Mouse (Mus musculus) embryonic facial prominence, embryonic 10.5 days (tissue): ENCODE data around the gene Ocel1. TPM values are rescaled to one million over a fixed set of nuclear protein-coding genes. Genes with fewer than 3 reads are reported as not detected.
"Not testable (repeated sequence)": the region's sequence is repeated elsewhere in the genome, so short reads cannot be mapped to it uniquely, and the experiment has no call there.

ENCODE experiments used
- DNase-seq: peaks from one replicate; pipeline ENCODE4 v3.0.0-alpha.2; 2017; ENCODE audit warnings: low spot score
- H3K27ac ChIP-seq: fragments of 300-500 bp; sonication (generic); replicated peaks from 2 replicates; pipeline ENCODE4 v1.5.1; 2016; ENCODE audit warnings: mild to moderate bottlenecking
- H3K27me3 ChIP-seq: fragments of 300-500 bp; sonication (generic); replicated peaks from 2 replicates; pipeline ENCODE4 v1.6.1; 2016; ENCODE audit warnings: low read depth, mild to moderate bottlenecking; ENCODE audit not compliant: poor library complexity, severe bottlenecking
- H3K36me3 ChIP-seq: fragments of 300-500 bp; sonication (generic); replicated peaks from 2 replicates; pipeline ENCODE4 v1.6.1; 2016; ENCODE audit warnings: mild to moderate bottlenecking, moderate library complexity
- H3K4me1 ChIP-seq: fragments of 300-500 bp; sonication (generic); 2 replicates; pipeline ENCODE4 v1.6.1; 2016
- H3K4me3 ChIP-seq: fragments of 300-500 bp; sonication (generic); 2 replicates; pipeline ENCODE4 v1.5.1; 2016; ENCODE audit warnings: mild to moderate bottlenecking, moderate library complexity
- H3K9me3 ChIP-seq: fragments of 300-500 bp; sonication (generic); 2 replicates; pipeline ENCODE4 v1.6.1; 2016; ENCODE audit warnings: mild to moderate bottlenecking
- WGBS: fragments of 180-500 bp; shearing (Covaris S2); methylation state at CpG from one replicate; pipeline ENCODE4 v1.1.7; 2016; 5-methylcytosine and 5-hydroxymethylcytosine counted together
- polyA plus RNA-seq: library from polyadenylated mRNA; unstranded; fragments of >200 nt; fragmentation: Nextera tagmentation; extraction: Ambion mirVana; gene quantifications from 2 replicates; pipeline ENCODE4 v1.2.1, GENCODE M21; 2016

Ocel1 gene
- polyA plus RNA-seq, result 4.0 and 5.0 TPM in 2 replicates

DNA sequence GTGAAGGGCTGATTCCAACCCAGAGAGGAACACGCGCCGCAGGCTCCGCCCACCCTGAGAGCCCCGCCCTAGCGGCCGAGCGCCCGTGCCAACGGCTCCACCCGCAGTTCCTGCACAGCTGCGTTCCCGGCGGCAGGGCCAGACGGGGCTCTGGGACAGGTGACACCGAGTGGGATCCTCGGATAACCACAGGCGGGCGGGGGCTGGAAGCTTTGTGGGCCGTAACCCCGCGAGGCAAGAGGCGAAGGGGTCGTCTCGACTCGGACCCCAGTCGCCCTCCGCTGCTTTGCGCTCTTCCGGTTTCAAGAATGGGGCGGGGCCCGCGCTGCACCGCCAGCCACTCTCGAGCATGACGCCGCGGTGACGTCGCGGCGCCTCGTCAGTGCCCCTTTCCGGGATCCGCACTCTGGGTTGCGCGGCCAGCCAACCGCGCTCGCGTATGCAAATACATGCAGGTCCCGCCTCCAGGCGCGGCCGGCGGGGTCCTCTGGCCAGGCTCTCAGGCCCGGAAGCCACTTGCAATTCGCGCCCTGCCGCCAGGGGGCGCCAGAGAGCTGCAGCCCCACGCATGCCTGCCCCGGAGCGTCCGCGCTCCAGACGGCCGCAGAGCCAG lies at the start of gene Ocel1:
Gene Ocel1, plus strand, starts transcription at position 63 of the 613 bp plus-strand sequence.
- WGBS, result under 1% methylated on average over 68 of the region's 68 CpGs
- Histone ChIP-seq H3K4me3 (peak within 1 kb of the TSS; percentile 75), H3K27ac (peak within 1 kb of the TSS; percentile 81), H3K9me3 (no peaks in the 10 kb centered on the region), H3K4me1 (peaks cover 43% of the 10 kb centered on the region), H3K36me3 (peaks cover 54% of the 10 kb centered on the region), H3K27me3 (peaks cover 3% of the 10 kb centered on the region; the same call in 1 of the 2 replicates)
- peak; percentile 98 for DNase-seq

GRCm38 (mm10) chr8:71322939-71323338 lies 48.2 kb upstream of the Ocel1 start:
- Histone ChIP-seq H3K4me3 (no peak overlapping the region), H3K27ac (no peak overlapping the region), H3K27me3 (no peaks in the 10 kb centered on the region), H3K4me1 (no peaks in the 10 kb centered on the region), H3K9me3 (no peaks in the 10 kb centered on the region), H3K36me3 (peaks cover 78% of the 10 kb centered on the region)
- WGBS, result 77% methylated on average over 3 of the region's 3 CpGs
- DNase-seq, result no peak

GRCm38 (mm10) chr8:71324848-71325247 lies 46.2 kb upstream of the Ocel1 start:
- peaks cover 90% of the 10 kb centered on the region for H3K36me3 ChIP-seq
- H3K4me1 ChIP-seq, result no peaks in the 10 kb centered on the region

DNA sequence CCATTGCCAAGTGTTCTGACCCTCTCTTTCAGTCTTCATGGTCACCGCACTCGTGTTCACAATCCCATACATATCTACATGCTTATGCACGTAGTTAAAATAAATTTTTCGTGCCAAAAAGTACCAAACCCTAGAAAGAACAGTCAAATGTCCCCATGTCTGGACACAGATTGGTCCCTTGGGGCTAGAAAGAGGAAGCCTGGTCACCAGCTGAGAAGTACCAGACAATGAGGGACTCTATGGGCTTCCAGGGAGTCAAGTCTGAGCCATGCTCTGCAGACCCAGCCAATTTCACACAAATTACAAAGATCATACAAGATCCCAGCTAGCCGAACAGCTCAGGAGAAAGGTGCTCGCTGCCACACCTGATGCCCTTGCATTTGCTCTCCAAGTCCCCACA lies 33.3 kb upstream of the Ocel1 start:
- DNase-seq, H3K4me1 ChIP-seq, H3K4me3 ChIP-seq, H3K27me3 ChIP-seq, H3K9me3 ChIP-seq, H3K27ac ChIP-seq: not testable (repeated sequence)
- WGBS, result 93% methylated on average over 6 of the region's 6 CpGs
- H3K36me3 ChIP-seq, result peaks cover 70% of the 10 kb centered on the region

More at GRCm38 (mm10) chr8:71324848-71325247, 46.2 kb upstream of the Ocel1 start:
- no peaks in the 10 kb centered on the region for H3K9me3 ChIP-seq
- no peak overlapping the region for H3K4me3 ChIP-seq
- H3K27ac ChIP-seq, result no peak overlapping the region
- no peak for DNase-seq
- WGBS, result 94% methylated on average over 1 of the region's 1 CpGs
- H3K27me3 ChIP-seq, result no peaks in the 10 kb centered on the region

- DNase-seq, result peak; percentile 47
- Histone ChIP-seq H3K4me3 (no peak overlapping the region), H3K27me3 (no peaks in the 10 kb centered on the region), H3K36me3 (peaks cover 79% of the 10 kb centered on the region), H3K4me1 (no peaks in the 10 kb centered on the region), H3K27ac (no peak overlapping the region), H3K9me3 (no peaks in the 10 kb centered on the region)
- 71% methylated on average over 5 of the region's 5 CpGs for WGBS
These were observed 30.5 kb upstream of the Ocel1 start for GRCm38 (mm10) chr8:71340625-71341024.

DNA sequence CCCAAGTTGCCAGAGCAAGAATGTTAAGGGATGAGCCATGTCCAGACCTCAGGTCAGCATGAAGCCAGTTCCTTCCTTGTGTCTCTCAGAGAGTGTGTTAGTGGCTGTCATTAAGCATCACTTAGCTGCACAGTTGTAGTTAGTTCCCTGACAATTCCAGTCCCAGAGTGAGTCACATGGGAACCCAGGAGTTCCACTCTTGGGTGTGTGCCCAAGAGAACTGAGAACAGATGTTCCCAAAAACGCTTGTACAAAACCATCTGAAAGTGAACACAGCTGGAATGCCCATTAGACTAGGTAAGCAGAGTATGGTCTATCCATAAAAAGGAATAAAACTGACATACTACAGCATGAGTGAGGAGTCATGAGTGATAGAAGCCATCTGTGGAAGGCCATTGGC lies 24.5 kb upstream of the Ocel1 start:
- 80% methylated on average over 1 of the region's 1 CpGs for WGBS
- no peaks in the 10 kb centered on the region for H3K27me3 ChIP-seq
- no peak overlapping the region for H3K4me3 ChIP-seq
- no peaks in the 10 kb centered on the region for H3K4me1 ChIP-seq
- DNase-seq, result no peak
- H3K36me3 ChIP-seq, result peaks cover 93% of the 10 kb centered on the region
- no peak overlapping the region for H3K27ac ChIP-seq
- no peaks in the 10 kb centered on the region for H3K9me3 ChIP-seq

- H3K36me3 ChIP-seq, result peaks cover 100% of the 10 kb centered on the region
- no peak overlapping the region for H3K4me3 ChIP-seq
- H3K27ac ChIP-seq, result no peak overlapping the region
- no peaks in the 10 kb centered on the region for H3K9me3 ChIP-seq
- no peak for DNase-seq
- WGBS, result 77% methylated on average over 3 of the region's 3 CpGs
- no peaks in the 10 kb centered on the region for H3K4me1 ChIP-seq
- no peaks in the 10 kb centered on the region for H3K27me3 ChIP-seq
These were observed 20.0 kb upstream of the Ocel1 start for GRCm38 (mm10) chr8:71351117-71351516.

DNA sequence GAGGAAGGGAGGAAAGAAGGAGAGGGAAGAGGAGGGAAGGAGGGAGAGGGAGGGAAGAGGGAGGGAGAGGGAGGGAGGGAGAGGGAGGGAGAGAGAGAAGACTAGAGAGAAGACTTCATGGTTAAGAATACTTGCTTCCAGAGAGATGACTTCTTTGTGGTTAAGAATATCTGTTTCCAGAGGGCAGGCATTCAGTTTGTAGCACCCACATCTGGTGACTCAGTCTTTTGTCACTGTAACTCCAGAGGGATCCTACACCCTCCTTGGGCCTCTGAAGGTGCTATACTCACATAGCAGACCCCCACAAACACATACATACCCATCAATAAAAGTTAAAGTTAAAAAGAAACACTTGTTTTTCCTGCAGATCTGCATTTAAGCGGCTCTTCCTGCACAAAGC lies 19.6 kb upstream of the Ocel1 start:
- Histone ChIP-seq H3K4me3 (no peak overlapping the region), H3K4me1 (no peaks in the 10 kb centered on the region), H3K27me3 (no peaks in the 10 kb centered on the region), H3K36me3 (peaks cover 100% of the 10 kb centered on the region), H3K9me3 (no peaks in the 10 kb centered on the region), H3K27ac (no peak overlapping the region)
- 96% methylated on average over 1 of the region's 1 CpGs for WGBS
- no peak for DNase-seq

DNA sequence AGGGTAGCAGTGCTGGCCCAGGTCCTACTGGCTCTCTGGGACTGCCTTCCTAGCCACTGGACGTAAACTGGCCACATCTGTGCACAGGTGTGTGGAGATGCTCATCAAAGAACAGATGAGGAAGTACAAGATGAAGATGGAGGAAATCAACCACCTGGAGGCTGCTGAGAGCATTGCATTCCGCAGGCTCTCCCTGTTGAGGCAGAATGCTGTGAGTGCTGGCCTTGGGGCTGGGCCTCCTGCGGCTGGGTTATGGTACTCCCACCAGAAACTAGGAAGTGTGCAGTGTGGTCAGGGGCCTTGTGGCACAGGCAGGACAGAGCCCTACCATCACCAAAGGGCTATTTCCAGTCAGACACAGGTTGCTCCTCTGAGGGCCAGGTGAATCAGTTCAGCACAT lies 13.1 kb upstream of the Ocel1 start:
- Histone ChIP-seq H3K4me1 (no peaks in the 10 kb centered on the region), H3K4me3 (no peak overlapping the region), H3K9me3 (no peaks in the 10 kb centered on the region), H3K27ac (no peak overlapping the region), H3K27me3 (no peaks in the 10 kb centered on the region), H3K36me3 (peaks cover 83% of the 10 kb centered on the region)
- WGBS, result 84% methylated on average over 3 of the region's 3 CpGs
- DNase-seq, result no peak

DNA sequence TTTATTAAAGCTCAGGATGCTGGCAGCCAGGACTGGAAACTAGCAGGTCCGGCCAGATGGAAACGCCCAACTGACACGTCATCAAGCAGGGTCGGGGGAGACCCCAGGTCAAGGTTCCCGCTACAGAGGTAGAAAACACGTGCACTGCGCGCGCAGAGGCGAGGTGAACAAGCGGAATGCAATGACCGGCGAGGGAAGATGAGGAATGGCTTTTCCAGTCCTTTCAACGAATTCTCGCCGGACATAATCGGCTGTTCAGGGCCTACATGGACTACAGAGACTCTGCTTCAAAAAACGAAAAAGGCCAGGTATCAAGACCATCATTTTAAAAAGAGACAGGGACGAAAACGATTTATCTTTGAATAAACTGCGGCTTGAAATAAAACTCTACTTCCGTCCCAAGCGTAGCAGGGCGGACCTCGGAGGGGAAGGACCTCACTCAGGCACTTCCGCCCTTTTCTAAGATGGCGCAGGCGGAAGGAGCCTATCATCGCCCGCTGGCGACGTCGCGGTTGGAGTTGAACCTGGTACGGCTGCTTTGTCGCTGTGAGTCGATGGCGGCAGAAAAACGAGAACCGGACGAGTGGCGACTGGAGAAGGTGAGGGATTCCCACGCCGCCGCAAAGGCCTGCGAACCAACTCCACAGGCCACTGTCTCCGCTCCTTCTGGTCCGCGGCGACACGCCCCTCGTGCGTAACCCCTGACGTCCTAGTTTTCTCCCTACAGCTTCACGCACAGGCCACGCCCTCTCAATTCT lies 4.1 kb upstream of the Ocel1 start, which contains the start of gene Use1:
Gene Use1, plus strand, starts transcription at position 78 of the 758 bp plus-strand sequence.
- no peaks in the 10 kb centered on the region for H3K9me3 ChIP-seq
- peaks cover 13% of the 10 kb centered on the region for H3K36me3 ChIP-seq
- H3K27me3 ChIP-seq, result no peaks in the 10 kb centered on the region
- H3K27ac ChIP-seq, result peak within 1 kb of the TSS; percentile 92
- peak; percentile 91 for DNase-seq
- peak within 1 kb of the TSS; percentile 77 for H3K4me3 ChIP-seq
- H3K4me1 ChIP-seq, result peaks cover 26% of the 10 kb centered on the region
- WGBS, result under 1% methylated on average over 56 of the region's 56 CpGs

DNA sequence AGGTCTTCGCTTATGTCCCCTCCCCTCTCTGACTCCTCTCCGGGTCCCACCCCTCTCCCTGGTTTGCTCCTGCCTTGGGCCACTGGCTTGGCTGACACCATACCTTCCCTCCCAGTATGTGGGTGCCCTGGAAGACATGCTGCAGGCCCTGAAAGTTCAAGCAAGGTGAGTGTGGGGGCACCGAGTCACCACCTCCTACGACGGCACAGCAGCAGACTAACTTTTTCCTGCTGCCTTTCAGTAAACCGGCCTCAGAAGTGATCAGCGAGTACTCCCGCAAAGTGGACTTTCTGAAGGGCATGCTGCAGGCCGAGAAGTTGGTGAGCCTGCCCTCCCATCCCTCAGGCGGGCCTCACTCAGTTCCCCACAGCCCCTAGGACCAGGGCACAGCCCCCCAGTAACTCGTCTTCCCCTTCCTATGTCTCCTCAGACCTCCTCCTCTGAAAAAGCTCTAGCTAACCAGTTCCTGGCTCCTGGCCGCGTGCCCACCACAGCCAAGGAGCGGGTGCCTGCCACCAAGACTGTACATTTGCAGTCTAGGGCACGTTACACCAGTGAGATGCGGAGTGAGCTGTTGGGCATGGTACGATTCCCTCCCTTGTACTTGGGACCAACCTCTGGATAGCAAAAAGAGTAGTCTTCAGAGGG lies 3.4 kb upstream of the Ocel1 start:
- WGBS, result 57% methylated on average over 17 of the region's 17 CpGs
- Histone ChIP-seq H3K4me1 (peaks cover 26% of the 10 kb centered on the region), H3K36me3 (peaks cover 18% of the 10 kb centered on the region), H3K9me3 (no peaks in the 10 kb centered on the region), H3K27me3 (no peaks in the 10 kb centered on the region), H3K4me3 (peak overlapping the region; percentile 77), H3K27ac (peak overlapping the region; percentile 92)
- DNase-seq, result no peak

GRCm38 (mm10) chr8:71368366-71368765 lies 2.7 kb upstream of the Ocel1 start:
- Histone ChIP-seq H3K27ac (peak overlapping the region; percentile 92; the same call in 1 of the 2 replicates), H3K9me3 (no peaks in the 10 kb centered on the region), H3K4me1 (peaks cover 26% of the 10 kb centered on the region), H3K36me3 (peaks cover 25% of the 10 kb centered on the region), H3K4me3 (peak overlapping the region; percentile 77; the same call in 1 of the 2 replicates), H3K27me3 (no peaks in the 10 kb centered on the region)
- DNase-seq, result no peak
